Mouse (Mus musculus) embryonic facial prominence, embryonic 10.5 days (tissue): ENCODE measurements around the gene Bach2. TPM values are rescaled to one million over a fixed set of nuclear protein-coding genes. Genes with fewer than 3 reads are reported as not detected.

Experiments
- DNase-seq: peaks from one replicate; pipeline ENCODE4 v3.0.0-alpha.2; 2017; ENCODE audit warnings: low spot score
- H3K27ac ChIP-seq: fragments of 300-500 bp; sonication (generic); replicated peaks from 2 replicates; pipeline ENCODE4 v1.5.1; 2016; ENCODE audit warnings: mild to moderate bottlenecking
- H3K27me3 ChIP-seq: fragments of 300-500 bp; sonication (generic); replicated peaks from 2 replicates; pipeline ENCODE4 v1.6.1; 2016; ENCODE audit warnings: low read depth, mild to moderate bottlenecking; ENCODE audit not compliant: poor library complexity, severe bottlenecking
- H3K36me3 ChIP-seq: fragments of 300-500 bp; sonication (generic); replicated peaks from 2 replicates; pipeline ENCODE4 v1.6.1; 2016; ENCODE audit warnings: mild to moderate bottlenecking, moderate library complexity
- H3K4me1 ChIP-seq: fragments of 300-500 bp; sonication (generic); 2 replicates; pipeline ENCODE4 v1.6.1; 2016
- H3K4me3 ChIP-seq: fragments of 300-500 bp; sonication (generic); 2 replicates; pipeline ENCODE4 v1.5.1; 2016; ENCODE audit warnings: mild to moderate bottlenecking, moderate library complexity
- H3K9me3 ChIP-seq: fragments of 300-500 bp; sonication (generic); 2 replicates; pipeline ENCODE4 v1.6.1; 2016; ENCODE audit warnings: mild to moderate bottlenecking
- WGBS: fragments of 180-500 bp; shearing (Covaris S2); methylation state at CpG from one replicate; pipeline ENCODE4 v1.1.7; 2016; 5-methylcytosine and 5-hydroxymethylcytosine counted together
- polyA plus RNA-seq: library from polyadenylated mRNA; unstranded; fragments of >200 nt; fragmentation: Nextera tagmentation; extraction: Ambion mirVana; gene quantifications from 2 replicates; pipeline ENCODE4 v1.2.1, GENCODE M21; 2016

Bach2 gene
- polyA plus RNA-seq, 1 experiment from 2014 or later = 12.2 TPM

DNA sequence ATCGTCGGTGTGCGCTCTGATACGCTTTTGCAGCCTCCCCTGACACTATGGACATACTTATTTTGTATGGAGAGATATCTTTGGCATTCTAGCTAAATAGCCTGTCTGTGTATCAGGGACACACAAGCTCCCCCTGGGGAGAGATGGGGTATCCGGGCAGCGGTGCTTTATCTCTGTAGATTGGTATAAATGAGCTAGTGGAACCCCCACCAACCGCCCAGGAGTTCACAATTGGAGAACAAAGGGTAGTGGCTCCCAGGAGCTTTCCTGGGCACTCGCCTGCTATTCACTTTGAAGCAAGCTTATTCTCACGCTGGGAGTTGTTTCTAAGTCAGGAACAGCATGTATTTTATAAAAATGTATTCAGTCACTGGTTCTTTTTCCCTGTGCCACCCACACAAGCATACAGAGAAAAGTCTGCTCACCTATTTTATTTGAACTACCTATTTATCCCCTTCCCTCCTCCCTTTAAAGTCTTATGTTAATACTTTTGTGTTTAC, 291.9 kb downstream of the Bach2 start:
- peaks cover 52% of the 10 kb centered on the region for H3K4me1 ChIP-seq
- peak overlapping the region; percentile 63 for H3K27ac ChIP-seq
- H3K27me3 ChIP-seq = no peaks in the 10 kb centered on the region
- peak overlapping the region; percentile 42; the same call in 1 of the 2 replicates for H3K4me3 ChIP-seq
- 51% methylated on average over 9 of the region's 9 CpGs for WGBS
- H3K9me3 ChIP-seq = no peaks in the 10 kb centered on the region
- no peak for DNase-seq
- no peaks in the 10 kb centered on the region for H3K36me3 ChIP-seq

DNA sequence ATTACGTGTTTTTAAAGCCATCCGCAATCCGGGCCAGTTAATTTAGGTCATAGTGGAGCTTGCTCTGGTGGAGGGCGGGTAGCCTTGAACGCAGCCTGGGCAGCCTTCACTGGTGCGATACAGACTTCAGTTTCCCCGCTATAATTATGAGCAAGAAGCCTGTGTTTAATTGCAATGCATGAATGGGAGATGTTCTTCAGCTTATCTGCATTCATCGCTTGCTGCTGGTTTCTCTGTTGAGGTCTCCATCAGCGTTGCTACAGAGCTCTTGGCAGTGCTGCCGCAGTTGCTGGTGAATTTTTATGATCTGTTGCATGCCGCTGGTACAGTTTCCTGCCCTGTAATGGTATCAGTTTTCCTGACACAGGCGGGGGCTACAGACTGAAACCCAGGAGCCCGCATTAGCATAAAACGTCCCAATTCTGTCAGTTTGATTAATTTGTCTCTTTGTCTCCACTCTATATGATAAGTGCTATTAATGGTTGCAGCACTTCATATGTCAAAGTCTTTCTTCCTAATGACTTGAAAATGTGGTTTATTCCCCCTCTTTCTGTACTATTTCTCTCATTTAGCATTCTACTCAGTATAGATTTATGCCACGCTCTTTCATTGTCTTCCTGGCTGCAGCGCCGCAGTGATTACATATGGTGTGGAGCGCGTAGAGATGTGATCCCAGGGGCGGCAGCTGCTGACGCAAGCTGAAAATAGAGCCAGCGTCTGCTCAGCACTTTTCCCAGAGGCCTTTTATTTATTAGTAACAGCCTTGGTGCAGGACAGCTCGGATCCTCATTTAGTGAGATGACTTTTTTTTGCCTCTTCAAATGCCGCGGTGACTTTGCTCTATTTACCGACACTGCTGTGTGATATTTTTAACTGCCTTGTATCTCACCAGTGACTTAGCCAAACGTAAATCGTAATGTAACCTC, 292.6 kb downstream of the Bach2 start:
- Histone ChIP-seq H3K27ac (peak overlapping the region; percentile 63), H3K36me3 (no peaks in the 10 kb centered on the region), H3K9me3 (no peaks in the 10 kb centered on the region), H3K4me3 (peak overlapping the region; percentile 42; the same call in 1 of the 2 replicates), H3K4me1 (peaks cover 56% of the 10 kb centered on the region), H3K27me3 (no peaks in the 10 kb centered on the region)
- 37% methylated on average over 28 of the region's 28 CpGs for WGBS
- DNase-seq = peak; percentile 53

GRCm38 (mm10) chr4:32532079-32532478, 293.5 kb downstream of the Bach2 start:
- H3K27me3 ChIP-seq = no peaks in the 10 kb centered on the region
- no peak overlapping the region for H3K4me3 ChIP-seq
- DNase-seq = no peak
- no peaks in the 10 kb centered on the region for H3K9me3 ChIP-seq
- H3K36me3 ChIP-seq = no peaks in the 10 kb centered on the region
- 69% methylated on average over 8 of the region's 8 CpGs for WGBS
- peaks cover 58% of the 10 kb centered on the region for H3K4me1 ChIP-seq
- no peak overlapping the region; the same call in 1 of the 2 replicates for H3K27ac ChIP-seq

- 69% methylated on average over 7 of the region's 7 CpGs for WGBS
- Histone ChIP-seq H3K4me3 (no peak overlapping the region), H3K9me3 (no peaks in the 10 kb centered on the region), H3K36me3 (no peaks in the 10 kb centered on the region), H3K27ac (no peak overlapping the region), H3K4me1 (peaks cover 65% of the 10 kb centered on the region), H3K27me3 (no peaks in the 10 kb centered on the region)
- DNase-seq = no peak
Observed at GRCm38 (mm10) chr4:32533735-32534134, 295.1 kb downstream of the Bach2 start.

DNA sequence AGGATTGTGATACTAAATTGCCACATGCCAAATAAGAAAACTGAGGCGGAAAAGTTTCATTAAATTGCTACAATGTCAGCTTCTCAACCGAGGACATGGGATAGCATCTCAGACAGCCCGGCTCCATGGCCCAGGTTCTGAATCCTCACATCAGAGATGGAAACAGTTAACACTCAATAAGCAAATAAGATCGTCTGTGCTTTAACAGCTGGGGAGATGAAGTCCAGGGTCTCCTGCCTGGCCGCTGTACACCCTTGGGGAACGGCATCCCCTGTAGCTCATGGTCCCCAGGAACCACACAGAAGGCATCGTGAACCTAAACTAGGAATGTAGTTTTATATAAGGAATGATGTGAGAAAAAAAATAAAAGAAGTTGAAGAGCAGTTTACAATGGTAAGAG, 297.0 kb downstream of the Bach2 start:
- H3K27ac ChIP-seq = no peak overlapping the region
- DNase-seq = no peak
- 80% methylated on average over 7 of the region's 7 CpGs for WGBS
- no peaks in the 10 kb centered on the region for H3K36me3 ChIP-seq
- no peaks in the 10 kb centered on the region for H3K9me3 ChIP-seq
- no peak overlapping the region for H3K4me3 ChIP-seq
- H3K27me3 ChIP-seq = no peaks in the 10 kb centered on the region
- peaks cover 52% of the 10 kb centered on the region for H3K4me1 ChIP-seq

- H3K9me3 ChIP-seq = no peaks in the 10 kb centered on the region
- H3K36me3 ChIP-seq = no peaks in the 10 kb centered on the region
- WGBS = 56% methylated on average over 8 of the region's 8 CpGs
- H3K27me3 ChIP-seq = no peaks in the 10 kb centered on the region
- H3K27ac ChIP-seq = peak overlapping the region; percentile 75
- peak; percentile 48 for DNase-seq
- no peak overlapping the region for H3K4me3 ChIP-seq
- H3K4me1 ChIP-seq = peaks cover 38% of the 10 kb centered on the region
Observed at GRCm38 (mm10) chr4:32536870-32537508, 298.4 kb downstream of the Bach2 start.

GRCm38 (mm10) chr4:32538088-32538487, 299.5 kb downstream of the Bach2 start:
- peak; percentile 77 for DNase-seq
- H3K9me3 ChIP-seq = no peaks in the 10 kb centered on the region
- no peak overlapping the region for H3K4me3 ChIP-seq
- H3K27me3 ChIP-seq = no peaks in the 10 kb centered on the region
- peaks cover 32% of the 10 kb centered on the region for H3K4me1 ChIP-seq
- WGBS = 20% methylated on average over 5 of the region's 5 CpGs
- peak overlapping the region; percentile 75 for H3K27ac ChIP-seq
- no peaks in the 10 kb centered on the region for H3K36me3 ChIP-seq

DNA sequence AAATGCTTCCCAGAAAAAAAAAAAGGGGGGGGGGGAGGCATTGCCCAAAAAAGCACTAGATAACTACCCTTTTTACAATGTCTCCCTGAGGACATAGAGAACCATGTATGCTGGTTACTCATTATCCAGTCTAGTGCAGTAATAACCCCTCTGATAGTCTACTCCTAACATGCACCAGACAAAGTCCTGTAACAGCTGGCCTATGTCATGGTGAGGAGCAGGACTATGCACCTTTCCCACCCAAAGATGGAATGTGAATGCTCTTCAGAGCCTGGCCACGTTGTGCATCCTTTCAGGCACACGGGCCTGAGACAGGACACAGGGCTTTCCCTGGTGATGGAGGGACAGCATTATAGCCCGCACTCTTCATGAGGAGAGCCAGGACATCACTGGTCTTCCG, 299.9 kb downstream of the Bach2 start:
- 74% methylated on average over 4 of the region's 4 CpGs for WGBS
- no peaks in the 10 kb centered on the region for H3K9me3 ChIP-seq
- H3K4me1 ChIP-seq = peaks cover 32% of the 10 kb centered on the region
- no peak for DNase-seq
- no peaks in the 10 kb centered on the region for H3K27me3 ChIP-seq
- no peaks in the 10 kb centered on the region for H3K36me3 ChIP-seq
- H3K27ac ChIP-seq = no peak overlapping the region; the same call in 1 of the 2 replicates
- H3K4me3 ChIP-seq = no peak overlapping the region

DNA sequence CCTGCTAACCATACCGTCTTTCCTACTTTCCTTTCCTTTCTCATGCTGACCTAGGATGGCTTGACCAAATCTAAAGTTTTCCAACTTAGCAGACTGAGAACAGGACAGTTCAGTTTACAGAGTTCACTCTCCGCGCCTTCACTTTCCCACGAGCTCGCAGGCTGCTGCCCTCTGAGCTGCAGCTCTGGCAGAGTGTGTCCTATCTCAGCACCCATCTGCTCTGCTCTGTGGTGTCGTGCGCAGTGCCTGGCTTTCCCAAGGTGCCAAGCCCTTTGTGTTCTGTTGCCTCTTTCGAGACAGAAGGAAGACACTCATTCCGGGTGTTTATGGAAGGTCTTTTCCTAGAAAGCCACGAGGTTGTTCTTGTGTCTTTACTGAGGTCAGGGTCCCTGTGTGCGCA, 300.4 kb downstream of the Bach2 start:
- WGBS = 85% methylated on average over 11 of the region's 11 CpGs
- Histone ChIP-seq H3K4me1 (peaks cover 32% of the 10 kb centered on the region), H3K36me3 (no peaks in the 10 kb centered on the region), H3K9me3 (no peaks in the 10 kb centered on the region), H3K4me3 (no peak overlapping the region), H3K27me3 (no peaks in the 10 kb centered on the region), H3K27ac (no peak overlapping the region)
- DNase-seq = no peak

DNA sequence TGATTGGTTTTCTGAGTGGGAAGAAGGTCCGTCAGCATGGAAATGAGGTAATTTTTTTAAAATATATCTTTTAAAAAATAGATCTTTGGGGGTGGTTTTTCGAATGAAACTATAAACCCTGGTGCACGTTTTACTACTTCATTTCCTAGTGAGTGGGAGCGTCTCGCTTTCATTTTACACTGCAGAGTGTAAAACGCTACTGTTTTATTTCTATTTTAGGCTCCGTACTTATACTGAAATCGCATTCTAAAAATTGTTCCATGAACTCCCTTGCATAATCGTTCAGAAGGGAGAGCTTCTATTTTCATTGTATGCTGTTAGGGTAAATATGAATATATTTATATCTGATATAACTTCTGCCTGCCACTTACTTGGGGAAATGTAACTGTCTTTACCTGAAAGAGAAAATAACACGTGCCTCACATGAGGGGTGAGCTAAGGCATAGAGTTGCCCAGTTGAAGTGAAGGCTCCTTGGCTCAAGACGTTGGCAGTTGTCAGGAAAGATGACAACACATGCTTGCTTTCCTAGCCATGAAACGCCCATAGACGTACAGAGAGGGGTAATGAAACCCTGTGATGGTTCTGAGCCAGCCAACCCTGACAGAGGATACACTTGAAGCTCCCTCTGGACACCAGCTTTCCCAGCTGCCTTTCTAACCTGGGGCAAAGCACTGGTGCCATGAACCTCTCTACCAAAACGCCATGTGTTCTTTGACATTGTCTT, 306.4 kb downstream of the Bach2 start:
- H3K36me3 ChIP-seq = no peaks in the 10 kb centered on the region
- no peak overlapping the region for H3K4me3 ChIP-seq
- no peaks in the 10 kb centered on the region for H3K9me3 ChIP-seq
- no peak overlapping the region for H3K27ac ChIP-seq
- WGBS = 89% methylated on average over 14 of the region's 14 CpGs
- H3K4me1 ChIP-seq = 0 out of 2 replicates have a peak, but pooled peaks cover 4% of the 10 kb centered on the region
- no peak for DNase-seq
- no peaks in the 10 kb centered on the region for H3K27me3 ChIP-seq

- no peak for DNase-seq
- Histone ChIP-seq H3K27ac (no peak overlapping the region), H3K4me3 (no peak overlapping the region), H3K9me3 (no peaks in the 10 kb centered on the region), H3K4me1 (0 out of 2 replicates have a peak, but pooled peaks cover 4% of the 10 kb centered on the region), H3K27me3 (no peaks in the 10 kb centered on the region), H3K36me3 (no peaks in the 10 kb centered on the region)
- 64% methylated on average over 4 of the region's 4 CpGs for WGBS
Observed at GRCm38 (mm10) chr4:32545548-32545947, 306.9 kb downstream of the Bach2 start.

GRCm38 (mm10) chr4:32549150-32549549, 310.5 kb downstream of the Bach2 start:
- WGBS = 98% methylated on average over 1 of the region's 1 CpGs
- Histone ChIP-seq H3K27ac (no peak overlapping the region), H3K27me3 (no peaks in the 10 kb centered on the region), H3K4me3 (no peak overlapping the region), H3K4me1 (0 out of 2 replicates have a peak, but pooled peaks cover 4% of the 10 kb centered on the region), H3K36me3 (no peaks in the 10 kb centered on the region), H3K9me3 (no peaks in the 10 kb centered on the region)
- no peak for DNase-seq
